ENCODE assay signal across 18 mouse cellular contexts in the genomic region with DNA sequence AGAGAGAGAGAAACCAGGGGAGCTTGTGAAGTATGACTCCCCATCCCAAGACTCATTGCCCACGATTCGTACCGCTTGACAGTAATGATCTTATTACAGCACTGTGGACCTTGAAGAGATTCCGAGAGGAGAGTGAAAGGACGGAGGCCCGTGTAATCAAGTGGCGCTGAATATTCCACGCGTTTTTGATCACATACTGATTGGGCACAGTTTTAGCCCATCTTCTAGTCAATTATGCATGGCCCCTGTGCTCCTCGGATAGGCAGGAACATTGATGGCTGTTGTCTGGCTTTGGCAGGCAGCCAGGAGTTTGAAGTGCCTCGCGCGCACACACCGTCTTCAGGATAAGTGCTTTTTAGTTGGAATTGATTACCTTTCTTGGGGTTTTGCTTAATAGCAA.
A peak's percentile ranks its signal among the peaks of the same experiment; 100 is the strongest.
DNase-seq lines count a peak whose midpoint lies in the region; ATAC-seq lines count a peak whose summit lies in the region.
"Had no signal": no experiment of that assay in that cellular context is flagged by ENCODE, and none has a peak within 500 bp of the region (broad histone marks: within the 10 kb centered on the region; RNA-seq: fewer than 3 reads in every experiment).

No protein-coding gene starts in this region.

- H3K27me3 ChIP-seq in midbrain, embryonic 12.5 days, result no peaks in the 10 kb centered on the region
- no peaks in the 10 kb centered on the region for H3K27me3 ChIP-seq in midbrain, embryonic 11.5 days (ENCODE audit: control insufficient read depth, insufficient read depth, low read length)
- H3K27me3 ChIP-seq in forebrain, embryonic 16.5 days (replicated peaks; ENCODE audit: control insufficient read depth, insufficient read depth, low read length), result no peaks in the 10 kb centered on the region
- no peaks in the 10 kb centered on the region for H3K27me3 ChIP-seq in hindbrain, embryonic 16.5 days (replicated peaks; ENCODE audit: control insufficient read depth, insufficient read depth, low read length)
- no peaks in the 10 kb centered on the region for H3K27me3 ChIP-seq in neural tube, embryonic 14.5 days (ENCODE audit: control insufficient read depth, insufficient read depth, low read length)
- H3K27me3 ChIP-seq: embryonic facial prominence, embryonic 12.5 days; intestine, embryonic 15.5 days; stomach, embryonic 15.5 days had no signal

- no peaks in the 10 kb centered on the region for H3K9me3 ChIP-seq in midbrain, embryonic 12.5 days
- no peaks in the 10 kb centered on the region for H3K9me3 ChIP-seq in midbrain, embryonic 11.5 days (ENCODE audit: control insufficient read depth, low read length)
- H3K9me3 ChIP-seq in forebrain, embryonic 16.5 days (ENCODE audit: control insufficient read depth, low read length), result no peaks in the 10 kb centered on the region
- no peaks in the 10 kb centered on the region for H3K9me3 ChIP-seq in hindbrain, embryonic 16.5 days (ENCODE audit: control insufficient read depth, low read length)
- no peaks in the 10 kb centered on the region for H3K9me3 ChIP-seq in neural tube, embryonic 14.5 days (ENCODE audit: control insufficient read depth, low read length)
- H3K9me3 ChIP-seq: embryonic facial prominence, embryonic 12.5 days; heart, embryonic 10.5 days; intestine, embryonic 15.5 days; limb, embryonic 10.5 days; stomach, embryonic 15.5 days had no signal

- no peak for DNase-seq in midbrain, embryonic 11.5 days (ENCODE audit: low spot score, missing footprints)
- no peak for DNase-seq in spleen, postnatal 4 days (ENCODE audit: low spot score in 2 of 2)
- DNase-seq in layer of hippocampus, postnatal 14 days (ENCODE audit: low spot score in 2 of 2), result no peak
- DNase-seq: adrenal gland, adult 2 months; cerebellum, adult 11-12 months; heart, postnatal 14 days; lung, adult 2 months; lung, postnatal 36 days had no signal

- WGBS in midbrain, embryonic 12.5 days, result 71% methylated on average over 14 of the region's 14 CpGs
- WGBS in midbrain, embryonic 11.5 days, result 81% methylated on average over 14 of the region's 14 CpGs
- 15% methylated on average over 14 of the region's 14 CpGs for WGBS in forebrain, embryonic 16.5 days
- 29% methylated on average over 14 of the region's 14 CpGs for WGBS in hindbrain, embryonic 16.5 days
- WGBS in neural tube, embryonic 14.5 days, result 26% methylated on average over 14 of the region's 14 CpGs

- H3K27ac ChIP-seq in midbrain, embryonic 12.5 days (replicated peaks), result peak overlapping the region; percentile 39; the same call in 1 of the 2 replicates
- H3K27ac ChIP-seq in midbrain, embryonic 11.5 days (ENCODE audit: low read depth, low read length), result no peak overlapping the region
- H3K27ac ChIP-seq in forebrain, embryonic 16.5 days (ENCODE audit: low read length), result no peak overlapping the region
- H3K27ac ChIP-seq in hindbrain, embryonic 16.5 days (ENCODE audit: low read depth, low read length), result no peak overlapping the region; the same call in 1 of the 2 replicates
- no peak overlapping the region for H3K27ac ChIP-seq in neural tube, embryonic 14.5 days (ENCODE audit: low read depth, low read length)
- H3K27ac ChIP-seq: embryonic facial prominence, embryonic 12.5 days; heart, embryonic 10.5 days; intestine, embryonic 15.5 days; limb, embryonic 10.5 days; stomach, embryonic 15.5 days had no signal

- H3K4me3 ChIP-seq in midbrain, embryonic 12.5 days, result no peak overlapping the region
- H3K4me3 ChIP-seq in midbrain, embryonic 11.5 days (ENCODE audit: low read depth, low read length), result no peak overlapping the region
- no peak overlapping the region for H3K4me3 ChIP-seq in forebrain, embryonic 16.5 days (replicated peaks; ENCODE audit: low read length)
- no peak overlapping the region for H3K4me3 ChIP-seq in hindbrain, embryonic 16.5 days (ENCODE audit: low read length)
- no peak overlapping the region for H3K4me3 ChIP-seq in neural tube, embryonic 14.5 days (ENCODE audit: low read depth, low read length)
- H3K4me3 ChIP-seq: embryonic facial prominence, embryonic 12.5 days; heart, embryonic 10.5 days; intestine, embryonic 15.5 days; limb, embryonic 10.5 days; stomach, embryonic 15.5 days had no signal

- no peak overlapping the region for H3K9ac ChIP-seq in midbrain, embryonic 12.5 days (replicated peaks)
- H3K9ac ChIP-seq in midbrain, embryonic 11.5 days (ENCODE audit: low read length), result no peak overlapping the region
- no peak overlapping the region for H3K9ac ChIP-seq in forebrain, embryonic 16.5 days (replicated peaks; ENCODE audit: low read depth, low read length)
- no peak overlapping the region for H3K9ac ChIP-seq in hindbrain, embryonic 16.5 days (ENCODE audit: low read depth, low read length)
- no peak overlapping the region for H3K9ac ChIP-seq in neural tube, embryonic 14.5 days (replicated peaks; ENCODE audit: low read depth, low read length)
- H3K9ac ChIP-seq: embryonic facial prominence, embryonic 12.5 days; intestine, embryonic 15.5 days; stomach, embryonic 15.5 days had no signal

- H3K4me1 ChIP-seq in midbrain, embryonic 12.5 days, result peaks cover 11% of the 10 kb centered on the region
- H3K4me1 ChIP-seq in midbrain, embryonic 11.5 days (ENCODE audit: control insufficient read depth, insufficient read depth, low read length), result no peaks in the 10 kb centered on the region
- peaks cover 6% of the 10 kb centered on the region; the same call in 1 of the 2 replicates for H3K4me1 ChIP-seq in forebrain, embryonic 16.5 days (replicated peaks; ENCODE audit: control insufficient read depth, insufficient read depth, low read length)
- H3K4me1 ChIP-seq in hindbrain, embryonic 16.5 days (ENCODE audit: control insufficient read depth, insufficient read depth, low read depth, low read length), result peaks cover 6% of the 10 kb centered on the region
- peaks cover 6% of the 10 kb centered on the region; the same call in 1 of the 2 replicates for H3K4me1 ChIP-seq in neural tube, embryonic 14.5 days (ENCODE audit: control insufficient read depth, insufficient read depth, low read length)
- H3K4me1 ChIP-seq: stomach, embryonic 15.5 days had no signal

- H3K36me3 ChIP-seq in midbrain, embryonic 12.5 days, result peaks cover 28% of the 10 kb centered on the region; the same call in 1 of the 2 replicates
- no peaks in the 10 kb centered on the region for H3K36me3 ChIP-seq in midbrain, embryonic 11.5 days (ENCODE audit: control insufficient read depth, insufficient read depth, low read length)
- no peaks in the 10 kb centered on the region for H3K36me3 ChIP-seq in forebrain, embryonic 16.5 days (ENCODE audit: control insufficient read depth, insufficient read depth)
- H3K36me3 ChIP-seq in hindbrain, embryonic 16.5 days (ENCODE audit: control insufficient read depth, insufficient read depth, low read length), result peaks cover 2% of the 10 kb centered on the region; the same call in 1 of the 2 replicates
- H3K36me3 ChIP-seq in neural tube, embryonic 14.5 days (ENCODE audit: control insufficient read depth, insufficient read depth, low read length), result no peaks in the 10 kb centered on the region
- H3K36me3 ChIP-seq: intestine, embryonic 15.5 days; stomach, embryonic 15.5 days had no signal

- no peak for ATAC-seq in midbrain, embryonic 12.5 days (ENCODE audit: low FRiP score, low read depth)
- ATAC-seq in midbrain, embryonic 11.5 days (ENCODE audit: low FRiP score), result no peak
- ATAC-seq in forebrain, embryonic 16.5 days, result peak; percentile 72
- peak; percentile 58 for ATAC-seq in hindbrain, embryonic 16.5 days
- peak; percentile 54; the same call in 1 of the 2 replicates for ATAC-seq in neural tube, embryonic 14.5 days (ENCODE audit: low read depth)
- ATAC-seq: intestine, embryonic 15.5 days had no signal

- H3K4me2 ChIP-seq in midbrain, embryonic 12.5 days (replicated peaks), result no peak overlapping the region
- no peak overlapping the region for H3K4me2 ChIP-seq in midbrain, embryonic 11.5 days
- H3K4me2 ChIP-seq in forebrain, embryonic 16.5 days (ENCODE audit: low read length), result no peak overlapping the region
- H3K4me2 ChIP-seq in hindbrain, embryonic 16.5 days (ENCODE audit: low read length), result no peak overlapping the region
- H3K4me2 ChIP-seq in neural tube, embryonic 14.5 days (ENCODE audit: low read depth, low read length), result no peak overlapping the region
- H3K4me2 ChIP-seq: embryonic facial prominence, embryonic 12.5 days; intestine, embryonic 15.5 days; liver, embryonic 11.5 days; stomach, embryonic 15.5 days had no signal

Comparison
In these comparisons a context has a peak if more than half of its experiments do, and no peak if none do; other contexts are left out.
1. ATAC-seq: peak in forebrain, embryonic 16.5 days (single experiment), hindbrain, embryonic 16.5 days (single experiment) and neural tube, embryonic 14.5 days (single experiment); none in midbrain, embryonic 12.5 days (single experiment) and midbrain, embryonic 11.5 days (single experiment).